Mouse (Mus musculus) embryonic fibroblast, embryonic 13.5 days (primary cell): ENCODE results near the gene Slc3a2. TPM values are rescaled to one million over a fixed set of nuclear protein-coding genes. Genes with fewer than 3 reads are reported as not detected.
A peak's percentile ranks its signal among the peaks of the same experiment; 100 is the strongest.
"Not testable (repeated sequence)": the region's sequence is repeated elsewhere in the genome, so short reads cannot be mapped to it uniquely, and the experiment has no call there.

Source experiments
- H3K27ac ChIP-seq: 2 replicates; pipeline ENCODE4 v1.5.1; 2012; ENCODE audit warnings: low read length, control low read depth, inconsistent platforms; ENCODE audit not compliant: insufficient read depth
- H3K4me1 ChIP-seq: 2 replicates; pipeline ENCODE4 v1.6.1; 2011; ENCODE audit warnings: low read length; ENCODE audit not compliant: control insufficient read depth, insufficient read depth
- H3K4me3 ChIP-seq: 2 replicates; pipeline ENCODE4 v1.5.1; 2011; ENCODE audit warnings: mild to moderate bottlenecking, control low read depth, low read length; ENCODE audit not compliant: insufficient read depth
- CTCF ChIP-seq: IDR thresholded peaks from 2 replicates; pipeline ENCODE4 v1.5.1; 2011; ENCODE audit warnings: mild to moderate bottlenecking, control low read depth, low read length, moderate library complexity, borderline replicate concordance; ENCODE audit not compliant: insufficient read depth
- POLR2A ChIP-seq: IDR thresholded peaks from 2 replicates; pipeline ENCODE4 v1.6.1; 2011; ENCODE audit warnings: low read depth, mild to moderate bottlenecking, control low read depth, low read length, moderate library complexity
- polyA plus RNA-seq: library from polyadenylated mRNA; stranded (reverse); fragments of >200 nt; gene quantifications from 2 replicates; pipeline ENCODE4 v1.2.4, GENCODE M21; 2011; ENCODE audit warnings: low read depth; ENCODE audit not compliant: missing spikeins, insufficient read length

The Slc3a2 gene
- polyA plus RNA-seq, 1 experiment: 309 TPM

- H3K27ac ChIP-seq: no peak overlapping the region
- no peak for TF ChIP-seq CTCF
- TF ChIP-seq POLR2A: no peak
- H3K4me3 ChIP-seq: no peak overlapping the region
- peaks cover 6% of the 10 kb centered on the region; the same call in 1 of the 2 replicates for H3K4me1 ChIP-seq
Observed at GRCm38 (mm10) chr19:8745382-8745781, 22.2 kb upstream of the Slc3a2 start.

GRCm38 (mm10) chr19:8742176-8742575 is 19.0 kb upstream of the Slc3a2 start:
- no peak for TF ChIP-seq POLR2A
- no peak for TF ChIP-seq CTCF
- peak overlapping the region; percentile 91 for H3K4me3 ChIP-seq
- peak overlapping the region; percentile 46 for H3K27ac ChIP-seq
- peaks cover 6% of the 10 kb centered on the region; the same call in 1 of the 2 replicates for H3K4me1 ChIP-seq

GRCm38 (mm10) chr19:8741243-8741869 is 18.2 kb upstream of the Slc3a2 start, which contains the start of gene Stx5a:
TSS of gene Stx5a (plus strand) at chr19:8741413.
- Histone ChIP-seq H3K27ac (peak within 1 kb of the TSS; percentile 96), H3K4me3 (peak within 1 kb of the TSS; percentile 91), H3K4me1 (peaks cover 6% of the 10 kb centered on the region; the same call in 1 of the 2 replicates)
- TF ChIP-seq CTCF (no peak), POLR2A (peak; percentile 77)

GRCm38 (mm10) chr19:8740603-8741002 is 17.4 kb upstream of the Slc3a2 start, which contains the start of gene 1700092M07Rik:
TSS of gene 1700092M07Rik (plus strand) at chr19:8740718.
- peaks cover 6% of the 10 kb centered on the region; the same call in 1 of the 2 replicates for H3K4me1 ChIP-seq
- peak within 1 kb of the TSS; percentile 78 for H3K4me3 ChIP-seq
- TF ChIP-seq CTCF (no peak), POLR2A (no peak)
- peak within 1 kb of the TSS; percentile 96 for H3K27ac ChIP-seq

- TF ChIP-seq CTCF: no peak
- TF ChIP-seq POLR2A: no peak
- Histone ChIP-seq H3K27ac (no peak overlapping the region), H3K4me3 (no peak overlapping the region), H3K4me1 (peaks cover 7% of the 10 kb centered on the region; the same call in 1 of the 2 replicates)
Observed at GRCm38 (mm10) chr19:8739646-8740045, 16.5 kb upstream of the Slc3a2 start.

- TF ChIP-seq CTCF: no peak
- no peak for TF ChIP-seq POLR2A
- H3K4me1 ChIP-seq: peaks cover 7% of the 10 kb centered on the region; the same call in 1 of the 2 replicates
- H3K27ac ChIP-seq: no peak overlapping the region
- no peak overlapping the region for H3K4me3 ChIP-seq
Observed at GRCm38 (mm10) chr19:8738911-8739310, 15.7 kb upstream of the Slc3a2 start.

- peak overlapping the region; percentile 80 for H3K4me3 ChIP-seq
- TF ChIP-seq CTCF: no peak
- TF ChIP-seq POLR2A: no peak
- H3K27ac ChIP-seq: no peak overlapping the region
- 0 out of 2 replicates have a peak, but pooled peaks cover 2% of the 10 kb centered on the region for H3K4me1 ChIP-seq
Observed at GRCm38 (mm10) chr19:8736160-8736467, 12.9 kb upstream of the Slc3a2 start.

- Histone ChIP-seq H3K4me3 (peak within 1 kb of the TSS; percentile 80), H3K27ac (no peak within 1 kb of the TSS), H3K4me1 (0 out of 2 replicates have a peak, but pooled peaks cover 2% of the 10 kb centered on the region)
- TF ChIP-seq POLR2A: peak; percentile 94
- TF ChIP-seq CTCF: no peak
Observed at GRCm38 (mm10) chr19:8735389-8736159, 12.4 kb upstream of the Slc3a2 start, which contains the start of gene Wdr74. TSS of gene Wdr74 (plus strand) at chr19:8735827.

- H3K27ac ChIP-seq: no peak overlapping the region
- 0 out of 2 replicates have a peak, but pooled peaks cover 2% of the 10 kb centered on the region for H3K4me1 ChIP-seq
- H3K4me3 ChIP-seq: no peak overlapping the region
- TF ChIP-seq CTCF: no peak
Observed at GRCm38 (mm10) chr19:8734334-8734733, 11.2 kb upstream of the Slc3a2 start.

- H3K4me3 ChIP-seq, H3K27ac ChIP-seq, H3K4me1 ChIP-seq: not testable (repeated sequence)
- peak; percentile 9; the same call in 1 of the 2 replicates for TF ChIP-seq POLR2A
Observed at GRCm38 (mm10) chr19:8728335-8729099, 5.3 kb upstream of the Slc3a2 start.
